Mouse (Mus musculus) E14TG2a.4 (cell line): Measurements from ENCODE around the gene Eef2.

Experiments used
- CTCF ChIP-seq: conservative IDR thresholded peaks from 2 replicates; pipeline ENCODE4 v1.5.1; 2014; ENCODE audit warnings: low read length
- POU5F1 ChIP-seq: IDR thresholded peaks from 2 replicates; pipeline ENCODE4 v1.6.1; 2014; ENCODE audit warnings: low read length, borderline replicate concordance

DNA sequence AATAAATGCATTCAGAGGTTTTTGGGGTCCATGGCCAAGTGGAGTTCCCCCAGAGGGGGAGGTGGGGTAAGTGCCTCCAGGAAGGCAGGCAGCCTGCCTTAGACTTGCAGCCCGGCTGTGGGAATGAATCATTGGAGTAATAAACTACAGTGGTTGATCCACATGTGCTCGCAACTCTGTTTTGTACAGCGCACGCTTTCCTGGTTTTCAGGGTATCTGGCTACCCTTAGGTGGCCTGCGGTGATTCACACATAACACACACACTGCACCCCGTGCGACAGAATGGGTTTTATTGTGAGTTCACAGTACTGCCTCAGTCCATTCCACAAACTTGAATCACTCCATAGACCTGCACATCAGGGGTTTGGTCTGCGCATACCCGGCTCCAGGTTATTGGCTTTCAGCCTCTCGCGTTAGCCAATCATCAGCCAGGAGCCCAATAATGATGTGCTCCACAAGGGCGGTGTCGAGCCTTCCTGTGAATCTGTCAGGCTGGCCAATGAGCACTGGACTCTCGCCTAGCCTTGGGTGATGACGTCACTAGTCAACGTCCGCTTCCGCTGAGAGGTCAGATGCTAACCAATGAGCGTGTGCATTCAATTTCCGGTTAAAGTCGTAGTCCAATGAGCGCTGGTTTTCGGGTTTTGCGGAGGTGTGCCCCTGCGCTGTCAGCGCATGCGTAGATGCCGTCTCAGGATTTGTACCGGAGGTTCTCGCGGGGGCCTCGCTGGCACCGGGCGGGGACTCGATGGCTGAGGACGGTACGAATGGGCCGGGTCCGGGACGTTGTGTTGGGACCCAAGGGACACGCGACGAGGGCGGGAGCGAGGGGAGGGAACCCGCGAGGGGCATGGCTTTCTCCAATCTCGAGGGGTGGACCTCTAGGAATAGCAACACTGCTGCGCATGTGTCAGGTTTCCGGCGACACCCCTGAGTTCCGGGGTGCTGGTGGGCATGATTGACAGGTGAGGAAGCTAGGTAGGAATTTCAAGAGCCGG is 6.2 kb downstream of the Eef2 start, which contains the start of gene Dapk3:
- TF ChIP-seq POU5F1 (no peak), CTCF (no peak)
